Mouse (Mus musculus) yolk sac, embryonic 10.5 days (tissue): ENCODE results near the gene Taar3.

Experiments
- DNase-seq: peaks from one replicate; pipeline ENCODE4 v3.0.0-alpha.2; 2017; ENCODE audit warnings: low spot score

The Taar3 gene

GRCm38 (mm10) chr10:23949508-23950005, at the start of gene Taar3:
Gene Taar3, plus strand, starts transcription at chr10:23949558.
- no peak for DNase-seq

GRCm38 (mm10) chr10:23901119-23901518, 48.2 kb upstream of the Taar3 start:
- DNase-seq, result no peak

DNA sequence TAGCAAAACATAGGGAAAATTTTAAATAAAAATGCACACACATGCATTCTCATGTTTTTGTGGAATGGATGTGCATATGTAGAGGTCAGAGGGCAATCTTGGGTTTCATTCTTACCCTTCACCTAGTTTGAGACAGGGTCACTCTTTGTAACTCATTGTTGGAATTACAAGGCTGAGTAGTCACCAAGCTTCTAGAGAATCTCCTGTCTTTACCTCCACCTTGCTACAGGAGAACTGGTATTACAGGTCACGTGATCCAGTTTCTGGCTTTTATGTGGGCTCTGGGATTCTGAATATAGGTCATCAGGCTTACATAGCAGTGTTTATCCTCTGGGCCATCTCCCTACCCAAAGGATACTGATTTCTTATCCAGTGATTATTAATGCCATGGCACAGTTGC, 43.7 kb upstream of the Taar3 start:
- no peak for DNase-seq

GRCm38 (mm10) chr10:23920056-23920455, 29.3 kb upstream of the Taar3 start, which contains the start of gene Taar1:
Gene Taar1, plus strand, starts transcription at chr10:23920356.
- no peak for DNase-seq

DNA sequence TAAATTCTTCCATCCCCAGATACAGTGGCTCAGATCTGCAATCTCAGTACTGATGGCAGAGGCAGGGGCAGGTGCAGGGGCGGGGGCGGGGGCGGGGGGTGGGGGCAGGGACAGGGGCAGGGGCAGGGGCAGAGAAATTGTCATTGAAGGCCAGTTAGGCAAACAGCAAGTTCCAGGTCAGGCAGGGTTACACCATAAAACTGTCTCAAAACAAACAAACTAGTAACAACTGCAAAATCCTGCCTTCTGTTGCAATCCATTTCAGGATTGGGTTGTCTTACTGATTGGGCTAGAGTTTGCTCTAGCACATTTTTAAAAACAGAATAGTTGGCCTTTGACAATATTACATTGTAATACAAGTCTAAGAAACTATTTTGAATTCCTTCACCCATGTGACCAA, 26.9 kb upstream of the Taar3 start:
- DNase-seq, result no peak

DNA sequence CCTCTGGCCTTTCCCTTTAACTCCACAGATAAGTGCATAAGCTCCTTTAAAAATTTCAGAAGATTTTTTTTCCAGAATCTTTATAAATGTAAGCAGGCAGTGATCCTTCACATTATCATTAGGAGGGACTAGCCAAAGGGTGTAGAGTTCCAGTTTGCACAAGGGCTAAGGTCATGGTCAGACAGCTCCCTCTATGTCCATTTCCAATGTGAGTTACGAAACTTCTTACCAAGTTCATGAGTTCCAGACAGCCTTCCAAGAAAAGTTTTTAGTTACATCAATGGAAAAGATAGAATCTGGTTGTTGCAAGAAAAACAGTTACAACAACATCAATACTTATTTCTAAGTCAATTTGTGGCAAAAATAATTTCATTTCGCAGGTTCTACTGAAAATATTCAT, 25.4 kb upstream of the Taar3 start:
- no peak for DNase-seq

DNA sequence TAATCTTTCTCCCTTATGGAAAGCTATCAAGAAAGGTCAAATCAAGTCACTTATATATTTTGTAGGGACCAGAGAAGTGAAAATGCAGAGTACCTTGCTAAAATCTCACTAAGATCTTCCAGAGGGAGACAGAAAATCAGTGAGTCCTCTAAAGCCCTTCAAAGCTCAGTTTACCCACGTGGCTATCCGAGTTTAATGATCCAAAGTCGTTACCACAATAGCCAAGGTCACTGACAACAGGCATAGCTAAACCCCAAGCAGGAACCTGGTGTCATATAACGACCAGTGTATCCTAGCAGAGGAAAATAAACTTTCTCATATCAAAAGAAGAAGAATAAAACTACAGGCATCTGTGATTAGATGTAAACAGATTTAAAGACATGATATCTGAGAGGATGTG, 11.7 kb upstream of the Taar3 start:
- DNase-seq, result no peak

DNA sequence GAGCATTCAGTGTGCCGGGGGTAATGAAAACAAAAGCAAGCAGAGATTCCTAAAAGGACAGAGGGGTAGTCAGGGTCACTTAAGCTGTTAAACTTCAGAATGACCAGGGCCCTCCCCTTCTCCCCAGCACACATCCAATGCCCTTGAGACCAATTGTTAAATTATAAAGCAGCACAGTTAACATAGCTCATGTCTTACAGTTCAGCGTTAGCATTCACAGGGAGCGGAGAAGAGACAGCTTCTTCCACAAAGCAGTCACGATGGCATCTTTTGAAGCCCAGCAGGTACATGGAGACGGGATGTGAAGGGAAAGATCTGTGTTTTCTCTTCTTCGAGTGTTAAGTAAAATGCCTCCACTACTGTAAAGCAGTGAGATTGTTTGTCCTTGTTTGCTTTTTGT, 11.0 kb upstream of the Taar3 start, which contains the start of gene Taar2:
Gene Taar2 (plus strand): TSS at position 261 of the 400 bp plus-strand sequence.
- DNase-seq, result no peak

- no peak for DNase-seq
Observed at GRCm38 (mm10) chr10:23942465-23942864, 6.9 kb upstream of the Taar3 start.

- DNase-seq, result no peak
Observed at GRCm38 (mm10) chr10:23948026-23948425, 1.3 kb upstream of the Taar3 start.

DNA sequence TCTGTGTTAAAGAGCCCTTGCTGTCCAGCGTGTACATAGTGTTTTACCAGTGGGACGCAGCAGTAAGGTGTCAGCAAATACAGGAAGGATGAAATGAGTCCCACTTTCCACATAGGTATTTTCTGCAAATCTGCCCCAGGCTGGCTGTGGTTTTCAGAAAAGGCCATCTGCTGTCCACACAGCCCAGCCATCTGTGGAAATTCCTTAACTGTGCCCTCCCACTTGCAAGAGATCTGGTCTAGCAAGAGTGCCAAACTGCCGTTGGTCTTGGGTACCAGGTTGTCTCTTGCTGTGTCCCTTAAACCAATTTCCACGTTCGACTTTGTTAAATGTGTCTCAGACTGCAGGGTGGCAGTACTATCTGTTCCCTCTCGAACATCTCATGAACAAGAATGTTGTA, 2.4 kb downstream of the Taar3 start:
- DNase-seq, result no peak

- peak; percentile 32 for DNase-seq
Observed at GRCm38 (mm10) chr10:23959071-23959470, 9.7 kb downstream of the Taar3 start.

DNA sequence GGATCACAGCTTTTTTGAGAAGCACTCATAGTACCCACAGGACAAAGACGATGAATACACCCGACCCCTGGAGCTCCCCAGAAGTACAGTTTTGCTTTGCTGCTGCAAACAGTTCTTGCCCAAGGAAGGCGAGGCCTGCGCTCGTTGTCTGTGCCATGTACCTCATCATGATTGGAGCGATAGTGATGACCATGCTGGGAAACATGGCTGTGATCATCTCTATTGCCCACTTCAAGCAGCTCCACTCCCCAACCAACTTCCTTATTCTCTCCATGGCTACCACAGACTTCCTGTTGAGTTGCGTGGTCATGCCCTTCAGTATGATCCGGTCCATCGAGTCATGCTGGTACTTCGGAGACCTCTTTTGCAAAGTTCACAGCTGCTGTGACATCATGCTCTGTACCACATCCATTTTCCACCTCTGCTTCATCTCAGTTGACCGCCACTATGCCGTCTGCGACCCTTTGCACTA, 11.1 kb downstream of the Taar3 start, which contains the start of gene Taar4:
Gene Taar4 (plus strand): TSS at position 51 of the 472 bp plus-strand sequence.
- no peak for DNase-seq

DNA sequence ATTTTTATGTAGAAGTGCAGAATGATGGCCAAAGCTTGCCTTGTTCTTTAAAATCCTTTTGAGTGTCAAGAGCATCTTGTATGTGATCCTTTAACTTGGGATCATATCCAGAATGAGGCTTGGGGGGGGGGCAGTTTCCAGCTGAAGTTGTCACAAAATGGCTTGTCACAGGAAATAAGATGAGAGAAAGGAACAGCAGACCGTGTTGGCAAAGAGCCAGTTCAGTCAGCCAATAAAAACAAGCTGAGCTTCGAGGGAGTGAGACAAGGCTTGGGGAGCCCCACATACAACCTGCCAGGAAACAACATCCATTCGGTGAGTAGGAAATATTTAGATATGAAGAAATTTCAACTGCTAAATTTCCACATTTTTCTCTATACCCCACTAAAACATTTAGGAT, 14.1 kb downstream of the Taar3 start:
- DNase-seq, result no peak

DNA sequence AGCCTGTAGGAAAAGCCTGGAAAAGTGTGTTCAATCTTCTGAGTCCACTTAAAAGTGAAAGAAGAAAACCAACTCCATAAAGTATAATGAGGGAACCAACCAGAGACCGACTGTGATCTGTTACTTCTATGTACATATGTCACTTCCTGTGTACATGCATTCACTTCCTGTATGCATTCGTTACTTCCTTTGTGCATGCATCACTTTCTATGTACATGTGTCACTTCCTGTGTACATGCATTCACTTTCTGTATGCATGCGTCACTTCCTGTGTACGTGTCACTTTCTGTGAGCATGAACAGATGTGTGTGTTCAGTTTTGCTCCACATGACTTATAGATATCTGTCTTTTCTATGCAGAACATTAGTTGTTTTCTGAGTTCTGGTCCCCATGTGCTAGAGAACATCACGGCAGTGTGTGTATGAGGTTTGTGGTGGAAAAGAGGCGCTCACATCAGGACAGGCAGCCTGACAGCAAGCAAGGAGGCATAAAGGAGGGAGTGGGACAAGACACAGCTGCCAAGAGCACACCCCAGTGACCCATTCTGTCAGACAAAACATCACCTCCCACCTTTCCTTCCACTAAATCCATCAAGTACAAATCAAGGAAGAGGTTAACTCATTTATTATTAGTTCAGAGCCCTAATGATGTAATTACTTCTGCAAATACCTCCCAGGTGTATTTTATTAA, 15.7 kb downstream of the Taar3 start:
- no peak for DNase-seq

DNA sequence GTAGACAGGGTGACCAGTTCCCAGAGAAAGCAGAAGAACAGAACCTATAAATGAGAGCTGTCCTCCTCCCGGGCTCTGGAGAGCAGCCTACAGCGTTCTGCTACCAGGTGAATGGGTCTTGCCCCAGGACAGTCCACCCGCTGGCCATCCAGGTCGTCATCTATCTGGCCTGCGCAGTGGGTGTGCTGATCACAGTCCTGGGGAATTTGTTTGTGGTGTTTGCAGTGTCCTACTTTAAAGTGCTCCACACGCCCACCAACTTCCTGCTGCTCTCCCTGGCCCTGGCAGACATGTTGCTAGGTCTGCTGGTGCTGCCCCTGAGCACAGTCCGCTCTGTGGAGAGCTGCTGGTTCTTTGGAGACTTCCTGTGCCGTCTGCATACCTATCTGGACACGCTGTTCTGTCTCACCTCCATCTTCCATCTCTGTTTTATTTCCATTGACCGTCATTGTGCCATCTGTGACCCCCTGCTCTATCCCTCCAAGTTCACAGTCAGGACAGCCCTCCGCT, 21.4 kb downstream of the Taar3 start, which contains the start of gene Taar5:
Gene Taar5 (plus strand): TSS at position 51 of the 510 bp plus-strand sequence.
- no peak for DNase-seq

DNA sequence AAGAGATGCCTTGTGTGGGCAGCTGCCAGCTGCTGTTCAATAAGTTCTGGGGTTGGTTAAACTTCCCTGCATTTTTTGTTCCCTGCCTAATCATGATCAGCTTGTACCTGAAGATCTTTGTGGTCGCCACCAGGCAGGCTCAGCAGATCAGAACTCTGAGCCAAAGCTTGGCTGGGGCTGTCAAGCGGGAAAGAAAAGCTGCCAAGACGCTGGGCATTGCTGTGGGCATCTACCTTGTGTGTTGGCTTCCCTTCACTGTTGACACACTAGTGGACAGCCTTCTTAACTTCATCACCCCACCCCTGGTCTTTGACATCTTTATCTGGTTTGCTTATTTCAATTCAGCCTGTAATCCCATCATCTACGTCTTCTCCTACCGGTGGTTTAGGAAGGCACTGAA, 21.9 kb downstream of the Taar3 start:
- DNase-seq, result no peak

- DNase-seq, result no peak
Observed at GRCm38 (mm10) chr10:23977958-23978357, 28.6 kb downstream of the Taar3 start.

DNA sequence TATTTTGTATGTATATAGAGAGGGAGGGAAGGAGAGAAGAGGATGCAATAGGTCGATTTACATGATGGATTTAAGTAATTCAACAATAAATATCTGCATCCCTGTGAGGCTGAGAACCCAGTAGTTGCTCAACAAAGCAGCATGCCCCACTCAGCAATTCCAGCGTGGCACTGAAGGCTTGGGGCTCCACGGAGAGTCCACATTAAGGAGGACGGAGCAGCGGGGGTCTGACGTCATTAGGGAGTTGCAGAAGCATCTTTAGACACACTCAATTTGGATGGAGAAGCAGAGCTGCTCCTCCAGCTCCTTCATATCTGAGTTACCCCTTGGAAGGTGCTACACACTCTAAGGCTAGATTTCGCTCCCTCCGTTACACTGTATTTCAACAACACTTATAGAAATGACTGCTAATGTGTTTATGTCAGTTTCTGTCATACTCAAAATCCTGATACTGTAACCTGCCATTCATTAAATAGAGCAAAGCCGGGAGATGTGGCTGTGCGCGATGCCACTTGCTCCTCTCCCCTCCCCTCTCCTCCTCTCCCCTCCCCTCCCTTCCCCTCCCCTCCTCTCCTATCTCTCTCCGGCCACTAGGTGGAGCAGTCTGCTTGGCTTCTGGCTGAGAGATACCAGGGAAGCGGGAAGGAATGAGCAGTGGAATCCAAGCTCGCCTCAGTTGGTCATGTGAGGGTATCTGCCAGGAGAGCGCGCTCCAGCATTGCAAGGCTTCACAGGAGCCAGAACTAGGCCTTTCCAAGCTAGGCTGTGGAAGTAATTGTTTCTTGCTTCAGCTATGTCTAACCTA, 29.7 kb downstream of the Taar3 start:
- DNase-seq, result peak; percentile 82

DNA sequence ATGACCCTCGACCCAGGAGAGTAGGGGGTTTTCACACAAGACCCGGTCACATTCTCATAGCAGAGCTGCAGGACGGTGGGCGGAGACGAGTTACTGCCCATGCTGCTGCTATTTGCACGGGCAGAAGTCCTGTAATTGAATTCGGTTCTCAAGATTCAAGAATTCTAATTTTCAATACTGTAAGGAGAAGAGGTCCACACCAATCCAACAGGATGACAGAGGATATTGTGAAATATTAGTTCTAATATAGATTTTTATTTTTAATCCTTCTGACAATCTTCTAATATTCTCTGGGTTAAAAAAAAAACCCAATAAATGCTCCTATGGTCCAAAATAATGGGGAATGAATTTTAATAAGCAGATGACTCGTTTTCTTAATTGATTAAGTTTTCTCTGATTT, 36.2 kb downstream of the Taar3 start, which contains the start of gene Taar6:
Gene Taar6 (minus strand): TSS at position 101 of the 400 bp plus-strand sequence.
- DNase-seq, result no peak

DNA sequence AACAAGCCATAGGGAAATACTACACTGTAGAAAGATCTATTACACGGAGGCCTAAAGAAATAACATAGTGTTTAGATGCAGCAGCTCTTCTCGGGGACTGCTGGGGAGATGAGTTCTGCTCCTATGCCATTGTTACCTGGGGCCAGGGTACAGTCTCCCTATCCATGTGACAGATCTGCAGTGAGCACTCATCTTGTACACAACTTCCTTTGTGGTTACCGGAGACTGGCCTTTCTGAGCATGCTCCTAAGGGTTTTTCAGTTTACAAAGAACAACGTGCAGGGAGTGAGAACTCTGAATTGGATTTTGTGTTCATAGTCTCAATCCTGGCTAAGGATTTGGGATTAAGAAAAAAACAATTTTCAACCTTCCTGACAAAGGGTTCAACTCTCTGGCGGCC, 37.1 kb downstream of the Taar3 start:
- DNase-seq, result no peak

- no peak for DNase-seq
Observed at GRCm38 (mm10) chr10:23993381-23993780, 44.0 kb downstream of the Taar3 start, which contains the start of gene Taar7a. Gene Taar7a, minus strand, starts transcription at chr10:23993481.
